Mouse (Mus musculus) ES-Bruce4 (cell line): ENCODE measurements around the gene Kel. TPM values are rescaled to one million over a fixed set of nuclear protein-coding genes. Genes with fewer than 3 reads are reported as not detected.

Source experiments
- H3K27ac ChIP-seq: 2 replicates; pipeline ENCODE4 v1.5.1; 2012; ENCODE audit warnings: low read length, inconsistent platforms; ENCODE audit not compliant: insufficient read depth
- H3K27me3 ChIP-seq: 2 replicates; pipeline ENCODE4 v1.6.1; 2012; ENCODE audit warnings: mild to moderate bottlenecking, low read length, inconsistent platforms; ENCODE audit not compliant: control insufficient read depth, poor library complexity, insufficient read depth, severe bottlenecking
- H3K36me3 ChIP-seq: 2 replicates; pipeline ENCODE4 v1.6.1; 2012; ENCODE audit warnings: inconsistent platforms, mild to moderate bottlenecking, low read length, moderate library complexity; ENCODE audit not compliant: control insufficient read depth, poor library complexity, insufficient read depth, severe bottlenecking
- H3K4me1 ChIP-seq: one replicate; pipeline ENCODE4 v1.8.1; 2011; ENCODE audit warnings: low read length; ENCODE audit not compliant: control insufficient read depth, insufficient read depth
- H3K4me3 ChIP-seq: 2 replicates; pipeline ENCODE4 v1.5.1; 2011; ENCODE audit warnings: low read depth, mild to moderate bottlenecking, low read length
- H3K9ac ChIP-seq: 2 replicates; pipeline ENCODE4 v1.6.1; 2012; ENCODE audit warnings: low read depth, mild to moderate bottlenecking, inconsistent platforms; ENCODE audit not compliant: poor library complexity, severe bottlenecking
- H3K9me3 ChIP-seq: replicated peaks from 2 replicates; pipeline ENCODE4 v1.6.1; 2012; ENCODE audit warnings: mild to moderate bottlenecking, low read length, inconsistent platforms; ENCODE audit not compliant: control insufficient read depth, poor library complexity, insufficient read depth, severe bottlenecking
- CTCF ChIP-seq: IDR thresholded peaks from one replicate; pipeline ENCODE4 v1.8.1; 2011; ENCODE audit warnings: low read depth, low read length
- EP300 ChIP-seq: IDR thresholded peaks from 2 replicates; pipeline ENCODE4 v1.6.1; 2011; ENCODE audit warnings: low read depth, low read length; ENCODE audit not compliant: insufficient read depth
- POLR2A ChIP-seq: IDR thresholded peaks from one replicate; pipeline ENCODE4 v1.8.1; 2011; ENCODE audit warnings: low read length; ENCODE audit not compliant: insufficient read depth
- polyA plus RNA-seq: library from polyadenylated mRNA; stranded (reverse); fragments of >200 nt; gene quantifications from 2 replicates; pipeline ENCODE4 v1.2.4, GENCODE M21; 2011; ENCODE audit warnings: low read depth; ENCODE audit not compliant: missing spikeins, insufficient read depth, insufficient read length

Kel gene
- polyA plus RNA-seq, 1 experiment = not detected

DNA sequence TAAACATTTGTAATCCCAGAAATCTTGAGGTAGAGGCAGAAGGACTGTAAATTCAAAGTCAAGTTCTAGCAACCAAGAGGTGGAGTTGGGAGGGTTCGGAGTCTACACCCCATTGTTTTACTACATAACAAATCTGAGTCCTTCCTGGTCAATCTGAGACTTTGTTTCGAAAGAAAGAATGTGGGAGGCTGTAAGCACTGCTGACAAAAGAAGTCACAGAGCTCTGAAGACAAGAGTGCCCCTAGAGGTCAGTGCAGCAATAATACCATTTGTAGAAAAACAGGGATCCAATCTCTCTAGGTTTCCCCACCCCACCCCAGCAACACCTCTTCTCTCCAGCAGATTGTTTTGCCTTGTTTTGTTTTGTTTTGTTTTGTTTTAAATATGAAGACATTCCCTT lies 41.8 kb downstream of the Kel start:
- H3K9ac ChIP-seq = no peak overlapping the region
- no peak overlapping the region for H3K4me3 ChIP-seq
- H3K4me1 ChIP-seq = no peaks in the 10 kb centered on the region
- no peaks in the 10 kb centered on the region for H3K9me3 ChIP-seq
- no peaks in the 10 kb centered on the region for H3K27me3 ChIP-seq
- H3K27ac ChIP-seq = no peak overlapping the region
- H3K36me3 ChIP-seq = no peaks in the 10 kb centered on the region
- TF ChIP-seq EP300 (no peak), CTCF (no peak), POLR2A (no peak)

DNA sequence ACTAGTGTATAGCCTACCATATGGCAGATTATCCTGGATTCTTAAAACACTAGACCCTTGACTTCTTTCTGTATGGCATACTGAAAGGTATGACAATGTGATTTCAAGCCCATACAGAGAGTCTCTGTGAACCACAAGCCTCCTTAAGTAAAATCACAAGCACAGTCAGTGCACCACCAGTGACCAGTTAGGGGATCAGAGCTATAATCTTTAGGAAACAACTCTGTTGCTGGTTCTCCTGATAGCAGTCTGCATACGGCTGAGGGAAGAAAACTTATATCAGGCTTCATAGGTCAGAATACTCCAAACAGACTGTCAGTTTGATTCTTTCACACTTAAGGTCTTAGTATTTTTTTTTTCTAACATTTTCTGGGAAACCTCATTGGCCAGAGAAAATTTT lies 45.7 kb downstream of the Kel start:
- Histone ChIP-seq H3K4me3 (no peak overlapping the region), H3K9ac (no peak overlapping the region)

DNA sequence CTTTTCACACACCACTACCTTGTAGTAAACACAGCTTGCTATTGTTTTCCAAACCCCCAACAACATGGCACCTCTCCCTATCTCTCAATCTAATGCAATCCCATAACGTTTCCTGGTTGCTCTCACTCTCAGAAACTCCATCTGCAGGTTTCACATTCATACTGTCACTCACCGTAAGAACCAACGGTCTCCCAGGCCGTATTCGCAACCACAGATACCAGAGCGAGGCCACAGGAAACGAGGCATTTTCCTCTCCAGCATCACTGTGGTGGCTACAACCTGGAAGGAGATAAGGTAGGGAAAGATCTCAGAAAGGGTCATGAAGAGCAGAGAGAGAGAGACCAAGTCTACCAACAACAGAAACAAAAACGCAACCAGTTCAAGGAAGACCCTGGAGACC lies 49.5 kb downstream of the Kel start:
- no peak overlapping the region for H3K4me3 ChIP-seq
- no peak overlapping the region for H3K9ac ChIP-seq
- no peak overlapping the region for H3K27ac ChIP-seq
- H3K27me3 ChIP-seq = no peaks in the 10 kb centered on the region
- no peak for TF ChIP-seq EP300
- no peak for TF ChIP-seq POLR2A
- no peak for TF ChIP-seq CTCF
- no peaks in the 10 kb centered on the region for H3K4me1 ChIP-seq
- H3K36me3 ChIP-seq = no peaks in the 10 kb centered on the region
- no peaks in the 10 kb centered on the region for H3K9me3 ChIP-seq

More for the DNA sequence above, 45.7 kb downstream of the Kel start:
- Histone ChIP-seq H3K4me1 (no peaks in the 10 kb centered on the region), H3K9me3 (no peaks in the 10 kb centered on the region), H3K27me3 (no peaks in the 10 kb centered on the region), H3K36me3 (no peaks in the 10 kb centered on the region), H3K27ac (no peak overlapping the region)
- TF ChIP-seq POLR2A (no peak), CTCF (no peak), EP300 (no peak)

DNA sequence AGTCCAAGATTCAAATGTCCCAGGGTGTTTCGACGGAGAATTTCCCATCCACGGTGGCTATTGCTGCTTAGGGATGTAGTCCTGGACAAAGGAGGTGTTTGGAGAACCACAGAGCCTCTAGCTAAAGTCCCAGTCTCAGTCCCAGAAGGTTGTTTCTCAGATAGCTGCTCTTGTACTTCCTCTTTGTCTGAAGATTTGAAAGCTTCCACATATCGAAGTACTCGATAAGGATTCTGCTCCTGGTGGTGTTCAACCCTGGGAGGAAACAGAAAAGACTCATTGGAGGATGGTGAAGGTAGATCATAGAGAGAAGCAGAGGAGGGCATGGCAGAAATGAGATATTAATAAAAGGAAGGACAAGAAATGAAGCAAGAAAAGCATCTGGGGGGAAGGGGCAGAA lies 51.0 kb downstream of the Kel start:
- Histone ChIP-seq H3K9ac (no peak overlapping the region), H3K4me1 (no peaks in the 10 kb centered on the region), H3K27me3 (no peaks in the 10 kb centered on the region), H3K9me3 (no peaks in the 10 kb centered on the region), H3K4me3 (no peak overlapping the region), H3K27ac (no peak overlapping the region), H3K36me3 (no peaks in the 10 kb centered on the region)
- TF ChIP-seq CTCF (no peak), EP300 (no peak), POLR2A (no peak)

DNA sequence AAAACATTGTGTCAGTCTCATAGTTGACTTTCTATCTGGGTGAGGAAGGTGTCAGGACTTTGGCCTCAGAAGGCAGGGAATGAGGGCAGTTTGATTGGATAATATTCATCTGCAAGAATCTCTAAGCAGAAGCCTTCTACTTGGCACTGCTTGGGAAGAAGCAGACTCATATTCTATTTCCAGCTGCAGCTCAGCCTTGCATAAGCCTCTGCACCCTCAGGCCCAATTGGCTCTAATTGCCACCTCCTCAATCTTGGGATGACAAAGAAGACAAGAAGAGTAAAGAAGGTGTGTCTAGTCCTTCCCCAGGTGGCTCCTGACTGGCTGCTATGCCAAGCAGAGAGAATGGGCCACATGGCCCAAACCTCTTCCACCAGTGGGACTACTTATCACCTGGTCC lies 57.5 kb downstream of the Kel start:
- TF ChIP-seq EP300 (no peak), CTCF (no peak), POLR2A (no peak)
- H3K27me3 ChIP-seq = no peaks in the 10 kb centered on the region; the same call in 1 of the 2 replicates
- H3K9me3 ChIP-seq = no peaks in the 10 kb centered on the region
- no peak overlapping the region for H3K27ac ChIP-seq
- H3K4me3 ChIP-seq = no peak overlapping the region
- no peak overlapping the region for H3K9ac ChIP-seq
- no peaks in the 10 kb centered on the region for H3K4me1 ChIP-seq
- H3K36me3 ChIP-seq = no peaks in the 10 kb centered on the region

DNA sequence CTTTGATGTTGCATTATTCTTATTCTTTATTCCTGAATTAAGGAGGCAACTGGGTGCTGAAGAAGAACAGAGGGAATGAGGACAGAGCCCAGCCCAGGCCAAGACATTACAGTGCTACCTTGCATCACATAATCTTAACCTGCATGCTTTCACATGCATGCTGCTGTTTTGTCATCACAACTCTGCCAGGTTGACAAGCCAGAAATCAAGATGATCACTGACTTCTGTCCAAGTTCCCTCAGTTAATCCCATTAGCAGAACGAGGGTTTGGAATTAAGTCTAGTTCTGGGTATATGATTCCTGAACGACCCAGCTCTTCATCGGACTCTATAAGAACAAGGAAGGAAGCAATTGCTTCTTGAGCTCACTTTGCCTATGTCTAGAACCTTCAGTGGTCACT lies 57.9 kb downstream of the Kel start:
- no peaks in the 10 kb centered on the region for H3K36me3 ChIP-seq
- no peak for TF ChIP-seq EP300
- no peak for TF ChIP-seq POLR2A
- TF ChIP-seq CTCF = no peak
- no peak overlapping the region for H3K4me3 ChIP-seq
- H3K27me3 ChIP-seq = no peaks in the 10 kb centered on the region; the same call in 1 of the 2 replicates
- H3K4me1 ChIP-seq = no peaks in the 10 kb centered on the region
- no peak overlapping the region for H3K27ac ChIP-seq
- no peaks in the 10 kb centered on the region for H3K9me3 ChIP-seq
- H3K9ac ChIP-seq = no peak overlapping the region

DNA sequence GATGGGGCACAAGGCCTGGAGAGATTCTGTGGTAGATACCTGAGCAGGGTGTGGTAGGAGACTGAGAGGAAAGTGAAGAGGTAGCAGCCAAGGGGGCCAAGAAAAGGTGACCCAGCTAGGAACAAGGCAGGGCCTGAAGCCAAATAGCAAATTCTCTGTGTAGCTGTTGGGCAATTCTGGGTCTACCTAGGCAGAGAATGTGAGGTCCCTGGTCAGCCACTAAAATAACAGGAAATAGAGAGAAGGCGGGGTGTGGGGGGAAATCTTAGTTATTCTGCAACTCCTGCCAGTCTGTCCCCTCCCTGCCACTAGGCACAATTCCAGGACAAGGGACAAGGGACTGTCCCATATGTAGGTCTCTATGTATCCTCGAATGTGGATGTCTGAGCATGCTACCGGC lies 60.9 kb downstream of the Kel start:
- no peaks in the 10 kb centered on the region for H3K36me3 ChIP-seq
- H3K9ac ChIP-seq = no peak overlapping the region

More for the DNA sequence above, 60.9 kb downstream of the Kel start:
- Histone ChIP-seq H3K4me3 (no peak overlapping the region), H3K4me1 (no peaks in the 10 kb centered on the region), H3K27ac (no peak overlapping the region), H3K9me3 (no peaks in the 10 kb centered on the region), H3K27me3 (no peaks in the 10 kb centered on the region; the same call in 1 of the 2 replicates)
- TF ChIP-seq CTCF (no peak), POLR2A (no peak), EP300 (no peak)
